Mouse (Mus musculus) midbrain, embryonic 14.5 days (tissue): Measurements from ENCODE around the gene Lage3. TPM values are rescaled to one million over a fixed set of nuclear protein-coding genes. Genes with fewer than 3 reads are reported as not detected.

Source experiments
- ATAC-seq: fragments of 200-750 bp; cut with Nextera tagmentation; 2 replicates; pipeline ENCODE4 v1.8.0; 2017; ENCODE audit warnings: moderate number of reproducible peaks, moderate library complexity; ENCODE audit not compliant: low FRiP score, low TSS enrichment
- DNase-seq: peaks from one replicate; pipeline ENCODE4 v3.0.0-alpha.2; 2015
- H3K27ac ChIP-seq: fragments of 300-500 bp; sonication (generic); replicated peaks from 2 replicates; pipeline ENCODE4 v1.5.1; 2014; ENCODE audit warnings: mild to moderate bottlenecking, low read depth, low read length, moderate library complexity
- H3K27me3 ChIP-seq: fragments of 300-500 bp; sonication (generic); 2 replicates; pipeline ENCODE4 v1.6.1; 2014; ENCODE audit warnings: low read length, control low read depth, mixed read lengths; ENCODE audit not compliant: control insufficient read depth, insufficient read depth
- H3K36me3 ChIP-seq: fragments of 300-500 bp; sonication (generic); 2 replicates; pipeline ENCODE4 v1.6.1; 2014; ENCODE audit warnings: low read length, control low read depth; ENCODE audit not compliant: control insufficient read depth, insufficient read depth
- H3K4me1 ChIP-seq: fragments of 300-500 bp; sonication (generic); 2 replicates; pipeline ENCODE4 v1.6.1; 2014; ENCODE audit warnings: mild to moderate bottlenecking, antibody characterized with exemption, low read length, control low read depth; ENCODE audit not compliant: control insufficient read depth, insufficient read depth
- H3K4me2 ChIP-seq: fragments of 300-500 bp; sonication (generic); 2 replicates; pipeline ENCODE4 v1.6.1; 2014; ENCODE audit warnings: mild to moderate bottlenecking, low read length, moderate library complexity
- H3K4me3 ChIP-seq: fragments of 300-500 bp; sonication (generic); replicated peaks from 2 replicates; pipeline ENCODE4 v1.5.1; 2014; ENCODE audit warnings: low read depth, low read length
- H3K9ac ChIP-seq: fragments of 300-500 bp; sonication (generic); replicated peaks from 2 replicates; pipeline ENCODE4 v1.6.1; 2014; ENCODE audit warnings: mild to moderate bottlenecking, low read length, moderate library complexity
- H3K9me3 ChIP-seq: fragments of 300-500 bp; sonication (generic); 2 replicates; pipeline ENCODE4 v1.6.1; 2016; ENCODE audit warnings: low read length, control low read depth, mixed read lengths; ENCODE audit not compliant: control insufficient read depth
- WGBS: fragments of 180-500 bp; shearing (Covaris S2); extraction: QIAGEN DNeasy Blood & Tissue Kit; methylation state at CpG from one replicate; pipeline ENCODE4 v1.1.7; 2014; 5-methylcytosine and 5-hydroxymethylcytosine counted together
- polyA plus RNA-seq: library from polyadenylated mRNA; unstranded; fragments of >200 nt; fragmentation: Nextera tagmentation; extraction: Ambion mirVana; gene quantifications from 2 replicates; pipeline ENCODE4 v1.2.1, GENCODE M21; 2014

Lage3 gene
- polyA plus RNA-seq: 74.1 and 76.0 TPM in 2 replicates

- peak; percentile 64 for ATAC-seq
- peak within 1 kb of the TSS; percentile 64 for H3K27ac ChIP-seq
Observed at GRCm38 (mm10) chrX:74353467-74353770, at the start of gene Lage3. Gene Lage3 (minus strand): TSS chrX:74353618.

GRCm38 (mm10) chrX:74400136-74400535 is 46.7 kb upstream of the Lage3 start:
- 77% methylated on average over 3 of the region's 3 CpGs for WGBS
- Histone ChIP-seq H3K36me3 (no peaks in the 10 kb centered on the region), H3K9me3 (no peaks in the 10 kb centered on the region), H3K4me1 (no peaks in the 10 kb centered on the region), H3K9ac (no peak overlapping the region), H3K4me2 (no peak overlapping the region), H3K27me3 (no peaks in the 10 kb centered on the region), H3K27ac (no peak overlapping the region), H3K4me3 (no peak overlapping the region)
- ATAC-seq: no peak
- DNase-seq: no peak

More at GRCm38 (mm10) chrX:74353467-74353770, at the start of gene Lage3:
- peak within 1 kb of the TSS; percentile 60 for H3K4me2 ChIP-seq
- H3K9me3 ChIP-seq: no peaks in the 10 kb centered on the region
- no peaks in the 10 kb centered on the region for H3K36me3 ChIP-seq
- peak within 1 kb of the TSS; percentile 41 for H3K4me3 ChIP-seq
- WGBS: 26% methylated on average over 14 of the region's 22 CpGs
- DNase-seq: peak; percentile 91
- no peaks in the 10 kb centered on the region for H3K27me3 ChIP-seq
- H3K4me1 ChIP-seq: no peaks in the 10 kb centered on the region
- peak within 1 kb of the TSS; percentile 48 for H3K9ac ChIP-seq

DNA sequence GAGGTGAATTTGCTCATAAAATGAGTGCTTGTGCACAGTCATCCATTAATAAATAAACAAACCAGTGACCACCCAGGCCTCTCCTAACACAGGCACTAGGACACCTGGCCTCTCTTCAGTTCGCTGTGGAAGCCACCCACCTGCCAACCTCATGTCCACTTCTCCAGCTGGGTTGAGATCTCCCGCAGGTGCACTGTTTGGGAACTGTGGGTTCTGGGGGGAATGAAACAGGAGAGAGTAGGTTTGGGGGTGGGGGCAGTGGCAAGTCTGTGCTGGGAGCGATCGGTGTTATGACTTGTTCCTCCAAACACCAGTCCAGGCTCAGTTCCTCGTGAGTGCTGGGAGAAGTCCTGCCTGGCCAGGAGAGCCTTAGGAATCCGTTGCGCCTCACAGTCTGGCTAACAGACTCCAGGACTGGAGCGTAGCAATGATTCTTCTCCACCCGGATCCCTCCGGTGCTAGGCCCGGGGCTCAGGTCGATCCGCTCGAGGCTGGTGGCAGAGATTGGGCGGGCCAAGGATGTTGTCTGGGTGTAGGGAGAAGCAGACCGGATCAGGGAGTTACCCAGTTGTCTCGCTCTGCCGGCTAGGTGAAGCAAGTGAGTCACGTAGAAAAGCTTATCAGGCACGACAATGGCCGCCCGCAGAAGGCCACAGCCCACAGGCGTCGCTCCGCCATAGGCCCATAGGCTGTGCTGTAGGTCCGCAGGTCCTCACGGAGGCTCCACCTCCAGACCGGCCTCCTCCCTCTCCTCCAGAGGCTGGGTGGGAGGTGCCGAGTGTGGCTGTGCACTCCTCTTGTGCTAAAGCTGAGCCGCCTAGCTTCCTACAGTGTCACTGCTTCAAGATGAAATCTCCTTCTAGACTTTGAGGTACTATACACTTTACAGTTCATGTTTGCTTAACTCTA is 39.4 kb upstream of the Lage3 start, which contains the start of the genes Fam3a and Ikbkg:
Fam3a (minus strand) TSS at position 738 of the 909 bp plus-strand sequence.
Ikbkg (plus strand) TSS at position 756 of the 909 bp plus-strand sequence.
- Histone ChIP-seq H3K27ac (peak within 1 kb of the TSS; percentile 89), H3K4me1 (no peaks in the 10 kb centered on the region), H3K9ac (peak within 1 kb of the TSS; percentile 63), H3K36me3 (no peaks in the 10 kb centered on the region), H3K4me2 (peak within 1 kb of the TSS; percentile 59), H3K4me3 (peak within 1 kb of the TSS; percentile 52), H3K27me3 (no peaks in the 10 kb centered on the region), H3K9me3 (no peaks in the 10 kb centered on the region)
- peak; percentile 87 for DNase-seq
- peak; percentile 98 for ATAC-seq
- 21% methylated on average over 30 of the region's 30 CpGs for WGBS

DNA sequence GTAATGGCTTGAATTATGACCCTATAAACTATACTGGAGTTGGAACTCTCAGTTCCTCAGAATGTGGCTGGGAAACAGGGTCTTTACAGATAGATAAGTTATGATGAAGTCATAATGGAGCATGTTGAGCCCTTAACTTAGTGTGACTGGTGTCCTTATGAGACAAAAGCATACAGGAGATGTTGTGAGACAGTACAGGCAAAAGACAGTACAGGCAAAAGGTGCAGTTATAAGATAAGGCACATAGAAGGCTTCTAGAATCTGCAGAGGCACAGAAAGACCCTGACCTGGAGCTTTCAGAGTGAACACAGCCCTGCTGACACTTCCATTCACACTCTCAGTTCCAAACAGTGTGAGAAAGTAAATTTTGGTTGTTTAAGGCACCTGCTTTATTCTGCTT is 34.7 kb upstream of the Lage3 start:
- Histone ChIP-seq H3K27me3 (no peaks in the 10 kb centered on the region), H3K9ac (no peak overlapping the region), H3K9me3 (no peaks in the 10 kb centered on the region), H3K36me3 (peaks cover 10% of the 10 kb centered on the region), H3K4me2 (no peak overlapping the region), H3K4me1 (no peaks in the 10 kb centered on the region), H3K4me3 (no peak overlapping the region), H3K27ac (no peak overlapping the region)
- no peak for ATAC-seq
- no peak for DNase-seq

- no peak overlapping the region for H3K9ac ChIP-seq
- H3K9me3 ChIP-seq: no peaks in the 10 kb centered on the region
- no peaks in the 10 kb centered on the region for H3K4me1 ChIP-seq
- WGBS: 90% methylated on average over 2 of the region's 2 CpGs
- H3K36me3 ChIP-seq: peaks cover 10% of the 10 kb centered on the region
- no peak overlapping the region for H3K27ac ChIP-seq
- DNase-seq (no peak), ATAC-seq (no peak)
- no peaks in the 10 kb centered on the region for H3K27me3 ChIP-seq
- H3K4me2 ChIP-seq: no peak overlapping the region
- no peak overlapping the region for H3K4me3 ChIP-seq
Observed at GRCm38 (mm10) chrX:74384451-74384850, 31.0 kb upstream of the Lage3 start.

DNA sequence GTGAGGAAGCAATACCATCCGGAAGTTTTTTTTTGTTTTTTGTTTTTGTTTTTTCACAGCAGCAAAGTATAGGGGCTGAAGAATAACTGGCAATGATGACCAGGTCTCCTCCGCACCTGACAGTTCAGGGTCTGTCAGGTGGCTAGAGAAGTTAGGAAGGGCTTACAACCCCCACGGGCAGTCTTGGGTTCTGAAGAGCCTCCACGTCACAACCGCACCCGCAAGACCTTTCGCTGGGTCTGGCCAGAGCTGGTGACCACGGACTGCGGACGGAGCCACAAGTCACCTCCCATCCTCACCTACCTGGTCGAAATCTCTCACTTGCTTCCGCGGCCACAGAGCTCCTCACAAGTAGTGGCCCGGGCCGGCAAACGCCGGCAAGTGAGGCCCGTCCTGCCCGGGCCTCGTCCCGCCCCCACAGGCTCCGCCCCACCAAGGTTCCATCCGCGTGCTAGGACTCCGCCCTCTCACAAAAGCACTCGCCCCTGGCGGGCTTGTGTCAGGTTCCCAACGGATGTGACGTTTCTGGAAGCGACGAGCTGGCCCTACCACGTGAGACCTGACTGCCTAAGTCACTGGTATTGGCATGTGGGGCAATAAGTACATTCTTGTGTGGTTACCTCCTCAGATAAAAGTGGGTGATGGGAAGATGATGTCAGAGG is 19.6 kb upstream of the Lage3 start, which contains the start of the genes Ubl4a and Slc10a3:
Ubl4a (minus strand) TSS at position 331 of the 662 bp plus-strand sequence.
Slc10a3 (minus strand) TSS at position 462 of the 662 bp plus-strand sequence.
- Histone ChIP-seq H3K36me3 (no peaks in the 10 kb centered on the region), H3K4me2 (peak within 1 kb of the TSS; percentile 63), H3K9me3 (no peaks in the 10 kb centered on the region), H3K4me3 (peak within 1 kb of the TSS; percentile 42), H3K27ac (no peak within 1 kb of the TSS), H3K9ac (peak within 1 kb of the TSS; percentile 39), H3K27me3 (no peaks in the 10 kb centered on the region), H3K4me1 (no peaks in the 10 kb centered on the region)
- peak; percentile 85 for ATAC-seq
- WGBS: 30% methylated on average over 32 of the region's 32 CpGs
- peak; percentile 89 for DNase-seq

- H3K4me2 ChIP-seq: peak overlapping the region; percentile 62
- no peaks in the 10 kb centered on the region for H3K27me3 ChIP-seq
- peak overlapping the region; percentile 75 for H3K9ac ChIP-seq
- H3K4me1 ChIP-seq: peaks cover 9% of the 10 kb centered on the region
- DNase-seq (peak; percentile 80), ATAC-seq (peak; percentile 82)
- WGBS: 22% methylated on average over 48 of the region's 49 CpGs
- no peaks in the 10 kb centered on the region for H3K36me3 ChIP-seq
- H3K27ac ChIP-seq: peak overlapping the region; percentile 76
- no peaks in the 10 kb centered on the region for H3K9me3 ChIP-seq
- H3K4me3 ChIP-seq: peak overlapping the region; percentile 55
Observed at GRCm38 (mm10) chrX:74368209-74368909, 14.9 kb upstream of the Lage3 start.

- Histone ChIP-seq H3K4me3 (peak overlapping the region; percentile 55), H3K27ac (0 out of 2 replicates have a peak overlapping the region, but pooled peaks have one; percentile 76), H3K4me1 (peaks cover 9% of the 10 kb centered on the region), H3K9me3 (no peaks in the 10 kb centered on the region), H3K4me2 (peak overlapping the region; percentile 62), H3K9ac (peak overlapping the region; percentile 75), H3K36me3 (no peaks in the 10 kb centered on the region), H3K27me3 (no peaks in the 10 kb centered on the region)
- ATAC-seq (no peak), DNase-seq (no peak)
- 70% methylated on average over 10 of the region's 10 CpGs for WGBS
Observed at GRCm38 (mm10) chrX:74367512-74367911, 14.1 kb upstream of the Lage3 start.
